Mouse (Mus musculus) ES-Bruce4 (cell line): ENCODE measurements around the gene Ror2.

ENCODE experiments used
- CTCF ChIP-seq: IDR thresholded peaks from one replicate; pipeline ENCODE4 v1.8.1; 2011; ENCODE audit warnings: low read depth, low read length
- EP300 ChIP-seq: IDR thresholded peaks from 2 replicates; pipeline ENCODE4 v1.6.1; 2011; ENCODE audit warnings: low read depth, low read length; ENCODE audit not compliant: insufficient read depth
- POLR2A ChIP-seq: IDR thresholded peaks from one replicate; pipeline ENCODE4 v1.8.1; 2011; ENCODE audit warnings: low read length; ENCODE audit not compliant: insufficient read depth

DNA sequence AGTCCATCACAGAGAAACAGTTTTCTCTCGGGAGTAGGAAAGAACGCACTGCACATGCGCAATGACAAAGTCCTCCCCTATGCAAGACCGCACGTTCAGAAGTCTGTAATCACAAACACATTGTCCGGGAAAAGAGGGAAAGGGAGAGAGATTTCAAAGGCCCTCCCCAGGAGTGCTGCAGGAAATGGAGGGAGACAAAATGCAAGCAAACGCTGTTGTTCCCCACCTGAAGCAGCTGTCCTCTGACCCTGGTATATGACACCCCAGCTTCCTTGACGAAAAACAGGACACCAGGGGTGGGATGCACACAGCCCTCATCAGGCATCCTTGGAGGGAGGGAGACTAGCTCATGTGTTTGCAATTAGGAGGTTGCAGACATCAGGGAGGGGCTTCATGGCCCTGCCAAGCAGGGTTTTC lies 102.8 kb downstream of the Ror2 start:
- no peak for TF ChIP-seq POLR2A
- TF ChIP-seq CTCF, result no peak
- peak; percentile 89 for TF ChIP-seq EP300
